Mouse (Mus musculus) thymus, adult 18-20 months (tissue): ENCODE results near the gene Sephs1.

Experiments used
- DNase-seq, 2 experiments: peaks; one replicate each; pipeline ENCODE4 v3.0.0; 2022; ENCODE audit warnings: mixed read lengths in 2 of 2

Sephs1 gene

DNA sequence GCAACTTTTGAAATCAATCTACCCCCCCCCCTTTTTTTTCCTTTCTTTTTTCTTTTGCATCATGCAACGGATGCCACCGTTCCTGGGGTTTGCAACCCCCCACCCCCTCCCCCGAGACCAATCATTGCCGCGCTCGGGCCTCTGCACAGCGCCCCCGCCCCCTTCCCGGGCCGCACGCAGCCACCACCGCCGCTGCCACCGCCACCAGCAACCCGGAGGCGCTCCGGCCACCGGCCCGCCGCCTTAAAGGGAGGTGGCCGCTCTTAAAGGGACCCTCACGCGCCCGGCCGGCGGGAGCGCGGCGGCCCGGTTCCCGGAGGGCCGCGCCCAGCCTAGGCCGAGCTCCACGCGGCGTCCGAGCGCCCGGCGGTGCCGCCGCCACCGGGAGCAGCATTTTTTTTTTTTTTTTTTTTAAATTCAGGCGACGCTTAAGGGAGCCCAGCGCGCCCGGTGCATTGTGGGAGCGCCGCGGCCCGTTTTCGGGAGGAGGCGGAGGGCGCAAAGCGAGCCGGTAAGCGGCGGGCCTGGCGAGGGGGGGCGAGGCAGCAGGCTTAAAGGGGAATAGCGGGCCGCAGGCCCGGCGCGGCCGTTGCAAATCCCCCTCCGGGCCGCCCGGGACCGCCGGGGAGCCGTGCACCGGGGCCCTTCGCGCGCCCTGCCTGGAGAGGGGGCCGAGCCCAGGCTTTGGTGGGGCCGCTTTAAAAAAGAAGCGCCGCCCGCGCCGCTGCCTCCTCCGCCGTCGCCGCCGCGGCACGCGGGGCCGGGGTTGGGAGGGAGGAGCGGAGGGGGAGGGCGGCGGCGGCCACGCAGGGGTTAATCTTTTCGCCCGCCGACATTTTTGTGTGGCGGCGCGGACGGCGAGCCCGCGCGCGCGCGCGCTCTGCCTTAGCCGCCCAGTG lies at the start of gene Sephs1:
Gene Sephs1 (plus strand): TSS at position 215 of the 899 bp plus-strand sequence.
- peak; percentile 62 to 69 for DNase-seq

DNA sequence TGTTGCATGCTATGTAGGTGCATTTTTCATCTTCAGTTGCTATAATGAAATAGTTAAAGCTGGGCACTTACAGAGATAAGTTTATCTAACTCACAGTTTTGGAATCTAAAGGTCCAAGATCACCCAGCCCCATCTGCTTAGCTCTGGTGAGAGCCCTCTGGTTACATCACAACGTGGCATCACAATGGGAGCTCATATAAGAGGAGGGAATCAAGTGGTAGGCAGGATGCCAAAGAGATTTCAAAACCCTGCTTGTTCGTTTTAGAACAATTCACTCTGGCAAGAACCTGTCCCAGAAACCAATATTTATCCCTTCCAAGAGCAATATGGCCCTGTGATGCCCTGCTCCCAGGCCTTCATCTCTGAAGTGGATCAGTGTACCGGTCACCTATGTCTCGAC lies 49.2 kb upstream of the Sephs1 start:
- DNase-seq = no peak

DNA sequence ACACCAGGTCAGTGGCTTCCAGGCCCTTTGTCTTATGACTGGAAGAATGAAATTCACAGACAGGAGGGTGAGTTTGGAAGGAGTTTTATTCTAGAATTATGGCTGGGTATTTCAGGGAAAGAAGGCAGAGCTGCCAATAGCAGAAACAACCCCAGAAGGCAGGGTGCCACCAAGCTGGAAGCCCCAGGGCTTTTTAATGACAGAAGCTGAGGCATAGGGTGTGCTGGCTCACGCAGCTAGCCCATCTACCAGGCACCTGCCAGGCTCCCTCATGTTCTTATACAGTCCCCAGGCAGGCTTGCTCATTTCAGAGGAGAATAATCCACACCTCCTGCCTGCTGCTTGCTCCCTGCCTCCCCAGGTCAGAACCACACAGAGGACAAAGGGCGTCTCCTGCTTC lies 31.9 kb upstream of the Sephs1 start:
- DNase-seq = no peak

DNA sequence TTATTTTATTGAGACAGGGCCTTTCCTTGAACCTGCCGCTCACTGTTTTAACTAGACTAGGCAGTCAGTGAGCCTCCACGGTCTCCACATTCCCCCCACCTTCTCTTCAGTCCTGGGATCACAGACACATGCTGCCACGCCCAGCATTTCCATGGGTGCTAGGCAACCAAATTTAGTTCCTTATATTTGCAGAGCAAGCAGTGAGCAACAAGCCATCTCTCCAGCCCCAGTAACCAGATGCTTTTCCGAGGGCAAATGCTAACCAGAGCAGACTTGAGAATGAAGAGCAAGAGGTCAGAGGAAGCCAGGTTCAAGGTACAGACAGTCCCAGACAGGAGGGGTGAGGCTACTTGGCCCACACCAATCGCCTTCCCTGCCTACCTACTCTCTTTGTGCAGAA lies 24.2 kb upstream of the Sephs1 start:
- DNase-seq = no peak

DNA sequence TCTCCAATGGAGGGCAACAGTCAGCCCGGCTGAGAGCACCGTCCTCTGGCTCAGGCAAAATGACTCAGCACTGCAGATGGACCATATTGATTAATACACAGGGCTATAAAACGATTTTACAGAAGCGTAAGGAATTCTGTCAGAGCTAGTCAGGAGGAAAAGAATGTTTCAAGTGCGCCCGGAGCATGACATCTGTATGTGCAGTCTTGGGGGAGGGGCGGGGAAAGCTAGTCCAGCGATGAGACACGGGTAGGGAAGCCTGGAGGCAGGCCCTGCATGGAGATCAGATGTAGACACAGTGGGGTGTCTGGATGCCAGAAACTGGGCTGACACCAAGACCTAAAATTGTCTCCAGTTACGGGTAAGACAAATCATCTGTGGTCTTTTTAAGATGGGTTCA lies 23.2 kb upstream of the Sephs1 start:
- DNase-seq = no peak

DNA sequence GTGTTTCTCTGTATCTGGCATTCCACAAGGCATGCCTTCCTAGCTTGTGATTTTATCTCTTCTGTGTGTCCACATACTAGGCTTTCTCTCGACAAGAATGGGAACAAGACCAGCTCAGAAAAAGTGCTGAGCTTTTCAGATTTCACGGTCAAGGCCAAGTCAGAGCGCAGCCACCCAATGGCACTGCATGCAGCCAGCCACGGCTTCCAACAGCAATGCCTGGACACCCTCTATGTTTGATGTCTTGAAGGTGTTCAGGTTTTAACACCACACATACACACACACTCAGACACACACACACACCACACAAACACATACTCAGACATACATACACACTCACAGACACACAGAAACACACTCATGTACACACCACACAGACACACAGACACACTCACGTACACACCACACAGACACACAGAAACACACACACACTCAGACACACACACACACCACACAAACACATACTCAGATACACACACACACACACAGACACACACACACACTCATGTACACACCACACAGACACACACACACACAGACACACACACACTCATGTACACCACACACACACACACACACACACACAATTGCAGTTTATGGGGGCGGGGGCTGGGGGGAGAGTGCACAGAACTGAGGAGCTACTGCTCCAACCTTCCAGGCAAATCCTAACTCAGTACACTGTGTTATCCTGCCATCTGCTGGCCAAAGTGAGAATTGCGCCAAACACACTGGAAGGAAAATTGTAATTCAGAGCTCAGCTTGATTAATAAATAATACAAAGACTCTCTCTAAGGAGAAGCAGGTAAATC lies 17.2 kb upstream of the Sephs1 start:
- DNase-seq = peak; percentile 9 to 24

DNA sequence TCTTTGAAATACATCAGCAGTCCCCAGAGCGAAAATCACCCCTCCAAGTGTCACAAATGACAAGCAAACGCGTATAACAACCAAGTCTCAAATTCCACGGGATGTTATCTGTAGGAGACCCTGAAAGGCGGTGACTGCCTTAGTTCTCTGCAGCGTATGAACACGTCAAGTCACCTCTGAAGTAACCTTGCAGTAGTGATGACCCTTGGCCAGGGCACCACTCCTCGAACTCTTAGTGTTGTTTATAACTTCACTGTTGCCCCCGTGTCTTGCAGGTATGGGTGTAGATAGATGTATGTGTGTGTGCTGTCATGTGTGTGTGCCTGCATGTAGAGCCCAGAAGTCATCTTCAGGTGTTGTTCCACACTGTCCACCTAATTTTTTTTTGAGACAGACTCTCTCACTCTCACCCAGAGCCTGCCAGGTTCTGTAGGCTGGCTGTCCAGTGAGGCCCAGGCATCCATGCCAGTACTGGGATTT lies 16.5 kb upstream of the Sephs1 start:
- DNase-seq = no peak

DNA sequence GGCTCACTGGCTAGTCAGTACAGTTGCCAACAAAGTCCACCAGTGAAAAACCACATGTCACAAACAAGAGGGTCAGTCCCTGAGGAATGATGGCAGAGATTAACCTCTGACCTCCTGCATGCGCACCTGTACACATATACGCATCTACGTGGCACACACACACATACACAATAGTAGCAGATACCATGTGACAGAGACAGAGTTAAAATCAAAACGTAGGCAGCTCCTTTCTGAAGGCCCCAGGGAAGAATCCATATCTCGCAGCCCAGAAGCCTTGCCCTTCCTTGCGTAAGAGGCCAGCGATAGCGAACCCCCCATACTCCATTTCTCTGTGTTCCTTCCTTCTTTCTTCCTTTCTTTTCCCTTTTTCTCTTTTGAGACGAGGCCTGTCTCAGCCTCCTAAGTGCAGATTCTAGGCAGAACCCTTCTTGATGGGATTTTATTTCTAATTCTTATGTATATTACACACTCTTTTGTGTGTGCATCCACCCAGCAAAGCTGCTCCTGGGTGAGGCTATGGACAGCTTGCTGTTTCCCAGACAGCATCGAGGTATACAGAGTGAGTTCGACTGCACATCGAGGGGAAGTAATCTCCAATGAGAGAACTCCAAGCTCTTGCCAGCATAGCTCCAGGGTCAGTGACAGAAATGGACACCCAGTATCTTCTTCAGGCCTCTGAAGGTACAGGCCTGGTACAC lies 13.2 kb upstream of the Sephs1 start:
- DNase-seq = no peak

DNA sequence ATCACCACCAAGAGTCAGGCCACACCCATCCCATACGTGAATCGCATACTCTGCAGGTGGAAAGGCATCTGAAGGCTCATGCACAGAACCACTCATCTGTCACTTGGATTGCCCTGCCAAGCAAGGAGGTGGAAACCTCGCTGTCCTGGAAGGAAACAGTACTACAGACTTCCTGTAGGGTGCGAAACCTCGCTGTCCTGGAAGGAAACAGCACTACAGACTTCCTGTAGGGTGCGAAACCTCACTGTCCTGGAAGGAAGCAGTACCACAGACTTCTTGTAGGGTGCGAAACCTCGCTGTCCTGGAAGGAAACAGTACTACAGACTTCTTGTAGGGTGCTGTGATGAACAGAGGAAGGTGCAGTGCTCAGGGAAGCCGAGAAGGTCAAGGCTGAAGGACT lies 8.6 kb upstream of the Sephs1 start:
- DNase-seq = no peak

DNA sequence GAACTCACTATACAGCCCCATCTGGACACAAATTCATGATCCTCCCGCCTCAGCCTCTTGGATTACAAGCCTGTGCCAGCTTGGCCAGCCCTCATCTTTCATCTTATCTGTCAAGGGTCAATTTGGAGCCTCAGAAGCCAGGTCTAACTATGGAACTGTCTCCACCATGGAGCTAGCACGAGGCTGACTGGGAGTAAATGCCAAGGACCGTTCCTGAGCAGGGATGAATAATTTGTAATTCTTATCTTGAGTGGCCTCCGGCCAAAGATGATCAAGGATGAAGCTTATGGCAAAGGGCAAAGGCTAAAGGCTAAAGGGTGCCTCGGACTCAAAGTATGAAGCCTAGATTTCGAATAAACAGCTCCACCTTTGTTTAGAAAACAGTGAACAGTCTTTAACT lies 8.0 kb upstream of the Sephs1 start:
- no peak for DNase-seq

DNA sequence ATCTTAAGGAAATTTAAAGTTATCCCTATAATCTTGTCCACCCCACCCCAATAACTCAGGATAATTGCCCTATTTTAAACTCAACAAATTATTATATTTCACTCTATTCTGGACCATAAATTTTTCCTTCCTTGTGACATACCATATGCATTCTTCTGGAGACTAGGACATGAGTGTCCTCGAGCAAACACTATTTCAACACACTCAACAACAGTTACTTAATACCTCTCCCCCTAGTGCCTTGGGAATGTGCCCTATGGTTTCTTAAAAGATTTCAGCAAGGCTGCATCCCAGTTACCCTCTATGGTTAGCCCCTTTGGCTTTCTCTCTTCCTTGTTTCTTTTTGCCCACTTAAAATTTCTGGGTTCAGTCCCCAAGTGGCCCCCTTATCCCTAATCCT lies 6.3 kb upstream of the Sephs1 start:
- no peak for DNase-seq

DNA sequence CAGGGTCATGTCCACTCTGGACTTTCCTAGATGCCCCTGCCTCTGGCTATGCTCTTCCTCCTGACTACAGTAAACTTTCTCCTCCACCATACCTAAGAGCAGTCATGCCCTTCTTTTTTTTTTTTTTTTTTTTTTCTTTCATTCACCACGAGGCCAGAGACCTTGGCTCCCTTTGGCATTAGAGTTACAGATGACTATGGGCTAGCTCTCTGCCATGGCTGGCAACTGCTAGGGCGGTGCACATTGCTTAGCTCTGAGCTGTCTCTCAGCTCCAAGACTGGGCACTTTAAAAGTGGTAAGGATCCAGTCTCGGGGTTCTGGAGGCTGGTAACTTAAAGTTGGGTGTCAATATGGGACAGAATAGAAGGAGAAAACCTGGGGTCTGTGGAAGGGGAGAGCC lies 5.2 kb upstream of the Sephs1 start:
- no peak for DNase-seq

DNA sequence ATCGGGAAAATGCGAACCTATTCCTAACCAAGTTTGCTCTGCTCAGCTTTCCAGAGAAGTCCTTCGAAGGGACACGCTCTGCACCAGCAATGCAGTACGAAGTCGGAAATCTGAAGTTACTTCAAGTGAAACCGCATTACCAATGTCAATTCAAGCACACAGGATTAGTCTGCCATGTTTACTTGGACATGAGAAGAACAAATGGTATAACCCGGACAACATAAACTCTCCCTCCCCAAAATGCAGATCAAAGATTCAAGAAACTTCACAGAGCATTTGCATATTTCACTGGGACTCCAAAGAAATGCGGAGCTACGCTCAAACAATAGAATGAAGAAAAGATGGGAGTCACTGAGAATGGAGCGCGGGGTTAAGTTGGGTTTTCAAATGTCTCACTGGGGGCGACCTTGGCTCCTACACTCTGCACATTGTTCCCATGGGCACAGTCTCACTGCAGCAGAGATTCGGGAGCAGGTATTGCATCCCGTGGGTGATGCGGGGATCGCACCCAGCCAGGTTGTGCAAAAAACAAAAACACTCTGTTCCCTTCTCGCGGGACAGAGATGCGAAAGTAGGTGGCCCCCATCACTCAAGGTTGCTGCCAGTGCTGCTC lies 521 bp upstream of the Sephs1 start:
- DNase-seq = peak; percentile 7 to 23

DNA sequence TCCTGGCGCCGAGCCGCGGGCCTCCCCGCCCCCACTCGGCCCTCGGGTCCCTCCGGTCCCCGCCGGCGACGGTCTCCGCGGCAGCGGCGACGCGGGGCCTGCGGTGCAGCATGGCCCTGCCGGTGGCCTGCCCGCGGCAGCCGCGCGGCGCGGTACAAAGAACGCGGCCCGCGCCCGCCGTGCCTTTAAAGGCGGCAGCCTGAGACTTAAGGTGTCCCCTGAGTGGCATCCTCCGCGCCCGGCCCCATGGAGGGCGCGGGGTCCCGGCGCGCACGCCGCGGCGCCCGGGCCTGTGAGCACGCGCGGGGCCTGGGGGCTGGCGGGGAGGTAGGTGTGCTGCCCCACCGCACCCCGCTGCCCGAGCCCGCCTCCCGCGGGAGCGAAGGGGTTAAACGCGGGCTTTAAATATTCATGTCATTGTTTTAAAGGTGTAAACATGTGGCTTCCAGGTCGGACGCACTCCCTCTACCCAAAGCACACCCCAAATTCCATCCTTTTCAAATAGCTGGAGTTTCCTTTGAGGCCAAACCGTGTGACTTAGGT lies 956 bp downstream of the Sephs1 start:
- DNase-seq = peak; percentile 28 to 49

DNA sequence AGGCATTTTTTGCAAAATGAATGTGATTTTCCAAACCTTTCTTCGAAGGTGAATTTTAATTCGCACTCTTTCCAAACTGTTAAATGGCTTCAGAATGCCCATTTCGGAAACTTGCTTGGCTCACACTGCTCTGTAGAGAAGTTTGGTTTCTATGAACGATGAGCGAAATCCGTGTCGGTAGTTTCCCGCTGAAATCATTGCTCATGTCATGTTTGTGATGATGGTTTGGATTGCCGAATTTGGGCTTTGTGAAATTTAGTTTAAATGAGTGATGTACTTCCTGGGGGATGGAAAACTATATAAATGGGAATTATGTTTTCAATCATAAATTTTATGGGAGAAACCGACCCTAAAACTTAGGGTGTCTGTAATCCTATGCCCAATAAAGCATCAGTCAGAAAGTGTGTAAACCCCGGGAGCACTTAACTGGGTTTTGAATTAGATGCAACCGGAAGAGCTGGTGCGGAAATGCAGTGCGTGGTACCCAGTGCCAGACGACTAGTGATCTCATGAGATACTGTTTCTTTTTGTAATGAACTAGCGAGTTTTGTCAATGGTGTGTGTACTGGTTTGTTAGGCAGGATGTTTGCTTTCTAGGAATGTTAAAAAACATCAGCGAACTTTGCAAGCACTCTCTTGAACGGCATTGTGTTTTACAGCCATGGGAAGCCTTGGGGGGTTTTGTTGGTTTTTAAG lies 1.8 kb downstream of the Sephs1 start:
- DNase-seq = no peak

DNA sequence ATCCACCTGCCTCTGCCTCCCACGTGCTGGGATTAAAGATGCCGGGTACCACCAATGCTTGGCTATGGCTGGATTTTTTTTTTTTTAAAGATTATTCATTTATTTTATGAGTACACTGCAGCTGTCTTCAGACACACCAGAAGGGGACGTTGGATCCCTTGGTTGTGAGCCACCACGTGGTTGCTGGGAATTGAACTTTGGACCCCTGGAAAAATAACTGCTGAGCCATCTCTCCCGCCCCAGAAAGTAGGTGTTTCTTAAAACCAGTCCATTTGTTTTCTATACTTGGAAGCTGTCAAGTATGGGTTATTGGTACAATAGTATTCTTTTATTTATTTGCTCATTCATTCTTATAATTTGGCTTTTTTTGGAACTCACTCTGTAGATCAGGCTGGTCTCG lies 5.5 kb downstream of the Sephs1 start:
- no peak for DNase-seq

DNA sequence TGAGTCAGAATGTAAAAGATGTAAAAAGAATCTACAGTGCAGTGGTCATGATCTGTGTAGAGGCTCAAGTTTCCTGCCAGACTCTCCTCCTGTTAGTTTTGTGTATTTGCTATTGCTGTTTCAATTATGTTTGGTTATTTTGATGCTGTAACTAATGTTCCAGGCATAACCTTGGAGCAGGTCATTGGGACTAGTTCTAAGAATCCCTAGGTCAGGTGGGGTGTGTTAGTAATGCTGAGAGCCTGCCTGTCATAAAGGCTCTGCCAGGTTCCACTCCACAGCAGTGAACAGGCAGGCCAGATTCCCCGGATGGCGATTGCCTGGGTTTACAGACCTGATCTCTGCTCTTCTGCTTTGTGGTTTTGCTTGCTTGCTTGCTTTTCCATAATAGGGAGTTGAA lies 14.2 kb downstream of the Sephs1 start:
- DNase-seq = no peak

DNA sequence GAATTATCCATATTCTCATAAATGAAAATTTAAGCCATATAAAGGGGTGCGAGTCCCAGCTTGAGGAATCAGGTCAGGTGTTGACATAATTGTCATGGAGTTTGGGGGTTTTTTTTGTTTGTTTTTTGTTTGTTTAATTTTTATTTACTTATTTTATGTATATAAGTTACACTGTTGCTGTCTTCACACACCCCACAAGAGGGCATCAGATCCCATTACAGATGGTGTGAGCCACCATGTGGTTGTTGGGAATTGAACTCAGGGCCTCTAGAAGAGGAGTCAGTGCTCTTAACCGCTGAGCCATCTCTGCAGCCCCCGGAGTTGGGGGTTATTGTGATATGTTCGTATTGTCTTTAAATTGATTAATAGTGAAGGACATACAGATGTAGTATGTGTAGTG lies 15.6 kb downstream of the Sephs1 start:
- no peak for DNase-seq

DNA sequence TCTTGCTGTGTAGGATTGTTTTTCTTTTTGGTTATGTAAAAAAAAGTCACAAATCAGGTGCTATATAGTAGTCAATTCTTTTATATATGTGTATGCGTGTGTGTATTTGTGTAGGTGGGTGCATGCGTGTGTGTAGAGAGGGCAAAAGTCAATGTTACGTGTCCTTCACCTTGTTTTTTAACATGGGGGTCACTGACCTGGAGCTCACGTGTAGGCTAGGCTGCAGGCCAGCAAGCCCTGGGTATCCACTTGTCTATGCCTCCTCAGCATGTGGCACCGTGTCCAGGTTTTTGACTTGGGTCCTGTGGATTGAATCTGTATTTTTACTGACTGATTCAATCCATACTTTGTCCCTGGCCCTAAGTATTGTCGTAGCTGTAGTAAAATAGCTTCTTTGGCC lies 19.3 kb downstream of the Sephs1 start:
- DNase-seq = no peak

DNA sequence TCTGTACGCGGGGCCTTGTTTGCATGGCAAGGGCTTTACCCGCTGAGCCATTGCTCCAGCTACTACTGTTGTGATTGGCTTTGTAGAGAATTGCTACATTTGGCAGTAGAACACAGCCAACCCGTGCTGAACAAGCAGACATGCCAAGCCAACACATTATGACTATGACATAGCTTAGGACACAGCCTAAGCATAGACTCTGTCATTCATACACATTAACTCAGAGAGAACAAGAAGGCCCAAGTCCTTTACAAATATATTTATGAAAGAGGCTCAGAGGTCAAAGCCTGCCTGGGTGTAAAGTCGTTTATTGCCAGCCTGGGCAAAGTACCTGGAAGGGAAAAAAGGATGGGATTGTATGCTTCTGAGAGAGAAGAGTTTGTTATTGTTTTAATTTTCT lies 21.0 kb downstream of the Sephs1 start:
- no peak for DNase-seq

DNA sequence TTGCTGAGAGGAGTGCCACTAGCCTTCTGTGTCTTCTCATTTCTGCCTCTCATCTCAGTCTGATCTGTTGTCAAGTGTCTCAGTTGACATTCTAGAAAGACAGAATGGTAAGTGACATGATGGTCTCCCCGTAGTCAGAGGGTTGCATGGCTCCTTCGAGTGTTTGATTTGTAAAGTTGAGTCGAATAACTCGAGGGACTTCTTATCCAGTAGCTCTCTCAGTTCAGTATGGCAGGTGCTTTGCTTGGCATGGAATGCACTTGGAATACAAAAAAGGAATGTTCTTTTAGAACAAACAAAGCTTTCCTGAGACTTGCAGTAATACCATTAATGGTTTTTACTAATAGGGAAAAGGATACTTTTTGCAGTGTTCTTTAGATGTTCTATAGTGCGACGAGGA lies 25.8 kb downstream of the Sephs1 start:
- DNase-seq = no peak

DNA sequence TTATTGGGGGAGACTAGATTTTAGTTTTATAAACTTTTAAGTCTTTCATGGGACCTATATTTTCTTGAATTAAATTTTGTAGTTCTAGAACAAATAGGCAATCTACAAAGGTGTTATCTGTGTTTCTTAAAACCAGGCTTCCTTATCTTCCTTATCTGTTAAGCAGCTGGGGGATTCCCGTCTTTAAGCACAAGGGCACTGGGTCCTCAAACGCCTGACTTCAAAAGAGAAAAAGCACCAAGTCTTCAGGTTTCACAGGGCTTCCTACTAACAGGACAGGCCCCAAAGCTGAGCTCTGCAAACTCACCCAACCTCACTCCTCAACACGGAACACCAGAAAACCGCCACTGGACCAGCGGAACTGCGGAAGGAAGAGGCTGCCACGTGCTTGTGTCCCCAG lies 26.6 kb downstream of the Sephs1 start:
- no peak for DNase-seq
